Mouse (Mus musculus) naive thymus-derived CD4-positive, alpha-beta T cell, adult 2 months (primary cell): ENCODE results near the gene Cyb5r2.
A peak's percentile ranks its signal among the peaks of the same experiment; 100 is the strongest.

Experiments
- DNase-seq: peaks from one replicate; pipeline ENCODE4 v3.0.0-alpha.2; 2011; ENCODE audit warnings: low read depth

Gene Cyb5r2

DNA sequence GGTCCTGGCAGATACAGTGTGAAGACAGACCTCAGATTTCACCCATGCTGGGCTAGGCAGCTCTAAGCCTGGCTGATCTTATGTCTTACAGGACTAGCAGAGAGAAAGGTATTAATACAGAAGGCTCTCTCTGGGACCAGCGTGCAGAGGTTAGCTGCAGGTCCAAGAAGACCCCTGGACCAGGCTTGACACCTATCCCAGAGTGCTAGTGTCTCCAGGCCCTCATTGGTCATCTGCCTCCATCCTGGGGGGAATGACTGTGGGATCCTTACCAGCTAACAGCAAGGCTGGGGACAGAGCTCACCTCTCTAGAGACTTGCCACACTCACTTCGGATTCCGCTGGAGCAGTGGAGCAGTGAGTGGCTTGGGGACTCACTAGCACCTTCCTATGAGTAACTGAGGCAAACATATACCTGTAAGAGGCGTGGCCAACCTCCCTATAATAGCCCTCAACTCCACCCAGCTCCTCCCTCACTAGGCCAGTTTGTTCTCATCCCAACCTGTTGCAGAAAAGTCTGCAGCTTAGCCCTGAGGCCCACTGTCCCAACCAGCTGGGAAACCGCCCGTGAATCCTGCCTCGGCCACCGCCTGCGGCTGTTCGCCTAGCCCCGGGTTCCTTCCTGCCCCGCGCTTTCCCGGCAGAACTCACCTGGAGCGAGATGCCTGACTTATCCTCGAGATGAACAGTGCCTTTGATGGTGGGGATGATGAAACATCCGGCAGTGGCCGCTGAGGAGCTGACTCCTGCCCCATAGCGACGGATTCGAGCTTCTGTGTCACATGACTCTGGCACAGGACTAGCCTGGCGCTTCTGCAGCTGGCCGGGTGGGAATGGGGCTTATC is at the start of gene Cyb5r2:
Gene Cyb5r2, minus strand, starts transcription at position 725 of the 844 bp plus-strand sequence.
- no peak for DNase-seq

DNA sequence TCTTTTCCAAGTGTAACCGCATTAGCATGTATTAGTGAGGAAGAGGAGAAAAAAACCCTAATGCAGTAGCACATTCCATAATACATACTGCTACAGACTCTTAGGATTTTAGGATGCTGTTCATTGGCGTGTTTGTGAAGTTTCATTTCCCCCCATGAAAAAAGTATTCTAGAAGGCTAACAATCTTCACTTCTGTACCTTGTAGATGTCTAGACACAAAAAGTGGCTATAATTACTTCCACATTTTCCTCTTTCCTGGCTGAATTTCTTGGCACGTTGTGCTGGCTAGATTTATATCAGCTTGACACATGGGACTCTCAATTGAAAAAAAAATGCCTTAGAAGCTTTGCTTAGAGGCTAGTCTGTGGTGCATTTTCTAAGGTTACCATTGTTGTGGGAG is 44.3 kb upstream of the Cyb5r2 start:
- DNase-seq: no peak

DNA sequence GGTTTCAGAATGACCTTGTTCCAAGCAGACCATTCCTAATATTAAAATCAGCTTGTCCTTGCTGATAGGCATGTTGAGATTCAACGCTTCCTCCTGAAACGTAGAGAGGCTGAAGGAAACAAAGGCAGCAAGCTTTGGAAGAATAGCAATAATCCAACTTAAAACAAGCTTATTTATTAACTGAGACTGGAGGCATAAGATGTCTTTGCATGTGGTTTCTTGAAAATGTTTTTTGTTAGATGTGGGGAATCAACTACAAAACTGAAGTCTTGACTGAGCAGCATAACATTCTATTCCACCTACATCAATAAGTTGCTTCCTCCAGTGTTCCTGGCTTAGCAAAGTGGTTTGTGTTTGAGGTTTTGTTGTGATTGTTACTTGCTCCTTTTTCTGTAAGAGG is 43.3 kb upstream of the Cyb5r2 start, which contains the start of gene Ovch2:
Gene Ovch2, minus strand, starts transcription at position 101 of the 400 bp plus-strand sequence.
- no peak for DNase-seq

DNA sequence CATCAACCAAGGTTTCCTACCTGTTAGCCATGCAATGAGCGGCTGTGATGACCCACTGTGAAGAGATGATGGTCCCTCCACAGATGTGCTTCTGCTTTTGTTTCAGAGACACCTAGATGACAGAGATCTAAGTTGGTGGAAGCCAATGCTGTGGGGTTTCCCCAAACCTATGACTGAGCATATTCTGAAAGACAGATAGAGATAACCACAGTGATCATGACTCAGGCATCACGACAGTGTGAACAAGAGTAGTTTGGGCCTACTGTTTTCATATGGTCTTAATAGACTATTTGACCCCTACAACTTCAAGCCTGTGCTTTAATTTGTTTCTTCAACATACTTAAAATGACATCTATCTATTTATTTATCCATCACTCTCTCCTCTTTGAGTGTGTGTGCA is 38.7 kb upstream of the Cyb5r2 start:
- DNase-seq: no peak

DNA sequence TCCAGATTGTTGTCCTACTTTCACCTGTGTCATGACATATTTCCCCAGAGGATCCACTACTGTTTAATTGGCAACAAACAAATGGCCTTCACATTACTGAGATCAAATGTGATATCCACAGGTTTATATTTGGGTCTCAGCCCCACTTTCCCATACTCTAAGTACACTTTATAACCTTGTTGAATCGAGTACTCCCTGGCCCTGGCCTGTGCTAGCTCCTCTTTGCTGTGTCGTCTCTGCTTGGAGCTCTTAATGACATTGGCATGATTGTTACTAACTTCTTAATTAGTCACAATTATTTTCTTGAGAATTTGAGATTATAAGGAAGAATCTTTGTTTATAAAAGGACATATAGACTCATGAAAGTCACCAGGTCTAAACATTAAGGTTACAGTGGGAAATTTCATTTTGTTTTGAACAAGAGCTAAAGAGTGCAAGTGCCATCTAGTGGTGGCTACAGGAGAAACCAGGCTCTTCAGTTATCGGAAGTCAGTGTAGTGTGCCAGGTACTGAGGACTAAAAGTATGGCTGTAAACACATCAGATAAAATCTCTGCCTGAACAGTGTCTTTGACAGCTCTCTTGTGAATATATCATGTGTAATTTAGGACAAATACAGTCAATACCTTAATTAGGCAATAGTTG is 30.3 kb upstream of the Cyb5r2 start:
- DNase-seq: peak; percentile 22

DNA sequence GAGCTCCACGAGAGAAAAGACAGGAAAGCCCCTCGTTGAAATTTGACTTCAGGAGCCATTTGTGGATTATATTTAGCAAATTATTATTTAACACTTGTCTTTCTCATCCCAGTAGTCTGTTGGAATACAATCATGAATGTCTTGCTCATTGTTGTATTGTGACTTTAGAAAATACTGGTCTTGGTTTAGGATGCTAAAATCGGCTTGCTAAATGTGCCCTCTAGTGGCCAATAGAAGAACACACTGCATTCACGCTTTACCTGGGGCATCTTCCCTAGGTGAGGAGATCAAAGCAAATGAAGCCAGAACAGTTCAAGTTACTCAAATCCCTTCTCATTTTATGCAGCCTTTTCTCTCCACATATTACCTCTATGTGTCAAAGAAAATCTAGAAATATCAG is 21.8 kb upstream of the Cyb5r2 start:
- peak; percentile 36 for DNase-seq

DNA sequence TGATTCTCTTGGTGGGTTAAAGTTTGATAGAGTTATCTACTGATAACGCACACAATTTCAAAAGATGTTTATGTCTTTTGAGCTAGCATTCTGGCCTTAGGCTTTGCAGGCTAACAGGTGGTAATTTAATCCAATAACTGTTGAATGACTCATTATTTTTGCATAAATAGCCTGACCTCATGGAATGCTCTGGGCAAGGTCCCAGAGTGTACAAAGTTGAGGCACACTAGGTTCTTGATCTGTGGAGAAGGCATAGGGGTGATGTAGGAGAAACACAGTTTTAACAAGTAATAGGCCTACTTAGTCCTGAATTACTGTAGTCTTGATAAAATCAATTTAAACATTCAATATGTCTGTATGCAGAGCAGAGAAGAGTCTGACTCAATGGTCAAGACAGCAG is 20.4 kb upstream of the Cyb5r2 start:
- no peak for DNase-seq

DNA sequence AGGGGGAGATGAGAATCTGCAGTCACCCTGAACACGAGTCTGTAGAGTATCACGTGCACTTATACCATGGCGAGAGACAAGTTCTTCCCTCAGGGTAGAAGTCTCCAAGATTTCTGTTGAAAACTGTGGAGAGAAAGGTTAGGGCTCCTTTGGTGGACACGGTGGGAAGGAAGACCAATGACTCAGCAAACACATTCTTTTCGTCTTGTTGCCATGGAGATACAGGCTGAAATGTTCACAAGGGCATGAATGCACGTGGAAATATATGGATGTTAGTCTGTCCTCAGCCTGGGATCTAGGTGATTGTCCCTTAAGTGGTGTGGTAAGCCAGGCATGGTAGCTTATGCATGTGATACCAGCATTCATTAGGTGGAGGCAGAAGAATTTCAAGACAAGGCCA is 13.0 kb upstream of the Cyb5r2 start:
- no peak for DNase-seq

DNA sequence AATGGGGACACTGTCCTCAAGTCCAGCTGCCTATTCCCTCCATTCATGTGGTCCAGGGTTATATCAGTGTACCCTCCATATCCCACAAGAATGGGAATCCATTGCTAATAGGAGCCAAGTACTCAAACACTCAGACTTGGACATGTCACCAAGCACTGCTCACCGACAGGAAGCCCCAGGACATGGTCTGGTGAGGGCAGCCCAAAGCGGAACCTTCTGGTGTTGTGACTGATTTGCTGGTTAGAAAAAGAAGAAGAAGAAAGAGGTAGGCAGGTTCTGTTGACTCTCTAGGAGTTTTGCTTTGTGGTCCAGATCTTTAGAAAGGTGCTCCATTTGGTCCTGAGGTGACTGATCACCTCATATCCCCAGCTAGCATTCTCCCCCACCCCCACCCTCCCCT is 1.1 kb downstream of the Cyb5r2 start:
- no peak for DNase-seq

DNA sequence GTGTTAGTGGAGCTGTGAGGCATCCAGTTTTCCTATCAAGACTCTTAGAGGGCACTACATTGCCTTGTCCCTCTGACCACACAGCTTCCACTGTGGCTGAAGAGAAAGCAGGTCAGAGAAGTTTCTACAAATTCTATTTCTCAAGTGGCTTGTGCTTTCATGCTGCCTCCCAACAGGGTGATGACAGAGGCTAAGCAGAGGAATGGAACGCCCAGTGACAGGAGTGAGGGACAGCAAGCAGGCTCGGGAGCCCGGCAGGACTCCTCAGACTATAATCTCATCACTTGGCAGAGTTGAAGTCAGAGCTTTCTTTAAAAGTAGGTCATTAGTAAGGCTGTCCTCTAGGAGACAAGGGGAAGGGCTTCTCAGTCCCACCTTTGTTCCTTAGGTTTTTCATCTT is 1.9 kb downstream of the Cyb5r2 start:
- no peak for DNase-seq

DNA sequence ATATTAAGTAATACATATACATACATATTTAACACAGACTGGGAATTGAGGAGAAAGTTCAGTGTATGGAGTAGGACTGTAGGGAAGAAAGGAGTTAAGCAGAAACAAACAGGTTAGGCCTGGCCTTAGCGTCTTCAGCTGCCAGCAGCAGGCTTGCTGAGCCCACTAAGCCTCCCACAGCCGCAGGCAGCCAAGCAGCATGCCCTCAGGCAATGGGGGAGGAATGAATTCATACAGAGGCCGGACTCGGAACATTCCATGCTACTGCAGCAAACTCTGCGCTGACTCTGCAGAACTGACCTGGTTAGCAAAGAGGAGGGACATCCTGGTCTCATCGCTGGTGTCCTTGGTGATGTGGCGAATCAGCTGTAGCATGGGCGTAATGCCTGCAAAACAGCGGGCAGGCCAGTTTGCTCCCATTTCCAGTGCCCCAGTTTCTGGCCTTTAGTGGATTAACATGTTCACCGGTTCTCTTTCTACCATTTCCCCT is 5.8 kb downstream of the Cyb5r2 start:
- no peak for DNase-seq

DNA sequence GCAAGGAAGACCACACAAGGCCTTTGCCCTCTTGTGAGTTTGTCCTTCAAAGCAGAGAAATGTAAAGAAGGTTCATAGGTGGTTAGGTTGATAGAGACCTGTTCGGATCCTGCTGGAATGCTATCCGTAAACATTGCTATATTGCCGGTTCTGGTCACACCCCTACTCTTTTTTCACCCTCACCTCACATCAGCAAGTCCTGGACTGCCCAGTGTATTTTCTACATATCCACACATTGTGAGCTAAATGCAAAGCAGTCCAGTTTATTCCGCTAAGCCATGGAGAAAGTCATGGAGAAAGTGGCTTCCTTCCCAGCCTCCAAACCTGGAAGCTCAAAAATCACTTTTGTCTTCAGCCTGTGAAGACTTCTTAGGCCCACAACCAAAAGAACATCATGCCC is 8.1 kb downstream of the Cyb5r2 start:
- no peak for DNase-seq

DNA sequence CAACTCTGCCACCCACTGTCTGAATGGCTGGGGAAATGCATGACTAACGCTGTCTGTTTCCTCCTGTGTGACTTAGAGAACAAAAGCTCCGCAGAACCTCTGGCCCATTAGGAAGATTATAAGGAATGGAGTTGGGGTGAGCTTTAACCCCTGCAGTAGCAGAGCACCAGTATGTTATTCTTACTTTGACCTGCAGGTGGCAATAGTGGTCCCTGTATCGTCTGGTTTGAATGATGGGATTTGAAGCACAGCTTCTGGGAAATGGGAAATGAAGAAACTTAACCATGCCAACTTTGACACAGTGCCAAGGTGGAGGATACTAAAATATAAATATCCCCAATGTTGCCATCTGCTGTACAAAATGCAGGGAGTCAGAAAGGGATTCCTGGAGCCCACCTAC is 8.6 kb downstream of the Cyb5r2 start:
- peak; percentile 56 for DNase-seq

DNA sequence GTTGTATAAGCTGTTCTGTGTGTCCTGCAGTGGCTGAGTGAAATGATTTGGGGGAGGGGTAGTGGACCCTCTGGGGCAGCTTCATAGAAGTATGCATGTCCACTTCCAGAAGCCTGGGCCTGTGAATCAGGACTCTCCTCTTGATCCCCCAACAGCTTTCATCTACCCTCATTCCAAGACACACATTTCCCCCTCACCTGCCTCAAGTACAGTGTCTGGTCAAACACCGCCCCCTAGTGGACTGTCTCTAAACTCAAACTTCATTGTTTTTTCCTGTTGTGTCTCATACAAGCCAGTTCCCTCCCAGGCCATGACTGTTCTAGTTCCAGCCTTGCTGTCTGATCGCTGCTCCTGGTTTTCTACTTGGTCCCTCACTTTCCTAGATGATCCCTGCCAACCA is 9.9 kb downstream of the Cyb5r2 start:
- peak; percentile 74 for DNase-seq

DNA sequence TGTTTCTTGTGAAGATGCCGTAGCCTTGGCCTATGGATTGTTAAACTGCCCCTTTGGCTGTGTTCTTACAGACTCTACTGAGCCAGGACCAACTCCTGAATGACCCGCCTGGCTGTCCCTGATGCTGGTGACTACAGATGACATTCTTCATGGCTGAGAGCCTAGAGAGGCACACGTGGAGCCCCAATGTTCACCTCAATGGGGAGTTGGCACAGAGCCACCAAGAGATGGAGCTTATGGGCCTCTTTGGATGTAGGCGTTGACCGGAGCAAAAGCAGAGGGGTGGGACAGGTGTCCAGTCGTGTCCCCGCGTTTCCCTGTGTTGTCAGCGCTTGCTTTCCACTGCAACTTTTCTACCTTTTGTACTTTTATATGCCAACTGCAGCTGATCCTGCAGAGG is 10.4 kb downstream of the Cyb5r2 start:
- no peak for DNase-seq

DNA sequence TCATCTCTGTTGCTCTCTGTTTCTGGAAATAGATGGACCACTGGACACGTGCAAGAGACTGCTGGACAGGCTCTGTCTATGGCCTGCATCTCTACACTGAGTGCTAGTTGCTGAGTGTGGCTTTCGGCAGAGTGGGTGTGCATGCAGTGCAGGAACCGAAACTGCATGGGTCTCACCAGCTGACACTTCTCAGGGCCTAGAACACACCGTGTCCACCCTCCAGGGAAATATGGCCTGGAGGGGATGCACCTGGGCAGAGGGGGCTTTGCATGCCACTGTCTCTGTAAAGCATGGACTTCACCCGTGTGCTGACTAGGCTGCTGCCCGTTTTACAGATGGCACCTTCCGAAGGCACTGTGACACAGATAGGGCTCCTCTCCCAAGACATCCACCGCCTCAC is 11.8 kb downstream of the Cyb5r2 start:
- no peak for DNase-seq

DNA sequence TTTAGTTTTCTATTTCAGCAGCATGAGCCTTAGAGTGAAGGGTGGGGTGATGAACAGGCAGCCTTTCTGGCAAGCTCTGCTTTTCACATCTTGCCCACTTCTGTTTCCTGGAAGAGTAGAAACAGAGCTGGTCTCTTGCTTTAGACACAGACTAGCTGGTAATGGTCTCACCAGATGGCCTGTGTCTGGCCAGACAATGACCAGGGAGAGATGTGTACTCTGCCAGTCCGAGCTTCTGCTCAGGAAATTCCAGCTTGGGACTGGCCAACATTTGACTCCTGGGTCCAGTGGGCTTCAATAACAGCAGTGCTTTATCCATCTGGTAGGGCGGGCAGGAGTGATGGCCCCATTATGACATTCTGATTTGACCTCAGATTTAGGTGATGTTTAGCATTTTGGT is 12.7 kb downstream of the Cyb5r2 start:
- no peak for DNase-seq

DNA sequence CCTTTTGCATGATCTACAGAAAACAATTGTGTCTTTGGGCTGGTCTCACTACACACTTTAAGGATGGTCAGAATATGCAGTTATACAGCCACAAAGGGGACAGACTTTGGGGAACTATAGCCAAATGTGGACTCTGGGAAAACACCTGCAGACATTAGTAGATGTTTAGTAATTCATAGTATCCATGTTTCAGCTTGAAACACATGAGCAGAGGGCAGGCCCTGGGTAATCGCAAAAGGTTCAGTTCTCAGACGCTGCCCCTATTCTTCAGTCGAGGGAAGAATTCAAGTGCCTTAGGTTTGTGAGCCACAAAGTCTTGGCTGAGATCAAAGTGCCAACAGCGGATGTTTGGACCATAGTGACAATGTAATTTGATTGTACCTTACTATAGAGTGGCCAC is 13.4 kb downstream of the Cyb5r2 start:
- DNase-seq: no peak

DNA sequence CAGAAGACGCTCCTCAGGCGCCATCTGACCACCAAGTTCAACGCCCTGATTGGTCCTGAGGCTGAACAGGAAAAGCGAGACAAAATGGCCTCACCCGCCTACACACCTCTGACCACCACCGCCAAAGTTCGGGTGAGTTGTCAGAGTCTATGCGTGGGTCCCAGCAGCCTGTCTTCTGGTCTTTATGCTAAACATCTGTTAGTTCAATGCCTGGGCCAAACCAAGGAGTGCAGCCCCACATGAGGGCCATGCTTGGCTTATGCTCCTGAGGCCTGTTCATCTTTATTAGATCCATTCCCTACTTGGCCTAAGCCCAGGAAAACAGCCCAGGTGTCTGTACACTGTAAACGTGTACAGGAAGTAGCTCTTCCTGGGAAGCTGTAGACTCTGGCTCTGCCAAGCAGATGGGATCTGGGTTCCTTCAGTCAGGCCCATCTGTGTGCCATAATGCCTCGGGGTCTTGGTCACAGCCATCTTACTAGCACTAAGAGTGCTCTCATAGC is 14.8 kb downstream of the Cyb5r2 start:
- no peak for DNase-seq

DNA sequence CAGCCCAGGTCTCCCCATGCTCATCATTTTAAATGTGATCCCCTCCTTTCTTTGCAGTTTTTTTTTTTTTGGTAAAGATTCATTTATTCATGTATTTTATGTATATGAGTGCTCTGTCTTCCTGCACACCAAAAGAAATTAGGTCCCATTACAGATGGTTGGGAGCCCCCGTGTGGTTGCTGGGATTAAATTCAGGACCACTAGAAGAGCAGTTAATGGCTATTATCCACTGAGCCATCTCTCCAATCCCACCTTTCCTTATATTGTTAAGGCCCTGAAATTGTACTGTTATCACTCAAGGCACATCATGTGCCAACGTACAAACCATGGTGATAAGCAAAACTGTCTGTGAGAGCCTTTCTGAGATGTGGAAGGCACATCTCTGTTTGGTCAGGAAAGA is 19.1 kb downstream of the Cyb5r2 start:
- DNase-seq: peak; percentile 40

DNA sequence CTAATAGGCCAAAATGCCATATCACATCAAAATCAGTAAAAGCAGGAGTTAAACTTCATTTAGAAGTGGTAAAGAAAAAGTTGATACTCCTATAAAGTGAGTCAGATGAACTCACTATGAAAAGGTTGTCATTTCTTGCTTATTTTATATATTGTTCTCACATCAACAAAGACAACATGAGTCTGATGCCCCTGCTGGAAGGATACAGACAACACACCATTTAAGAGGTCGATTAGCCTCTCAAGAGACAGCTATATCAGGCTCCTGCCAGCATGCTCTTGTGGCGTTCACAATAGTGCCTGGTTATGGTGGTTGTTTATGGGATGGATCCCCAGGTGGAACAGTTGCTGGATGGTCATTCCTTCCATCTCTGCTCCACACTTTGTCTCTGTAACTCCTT is 24.7 kb downstream of the Cyb5r2 start:
- no peak for DNase-seq

DNA sequence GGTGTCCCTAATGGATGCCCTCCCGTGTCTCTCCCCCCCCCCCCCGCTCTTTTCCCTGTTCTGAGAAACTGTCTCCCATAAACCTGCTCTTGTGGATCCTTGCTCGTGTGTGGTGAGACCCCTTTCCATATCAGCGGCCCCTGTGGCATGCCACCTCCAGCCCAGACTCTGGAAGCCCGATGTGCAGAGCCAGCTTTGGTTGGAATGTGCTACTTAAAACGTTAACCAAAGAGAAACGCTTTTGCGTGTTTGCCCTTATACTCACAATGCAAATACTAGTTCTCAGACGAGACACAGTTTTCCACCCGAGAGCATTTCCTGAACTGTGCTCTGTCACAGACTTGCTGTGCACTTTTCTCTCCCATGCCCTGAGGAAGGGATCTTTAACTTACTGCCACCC is 27.2 kb downstream of the Cyb5r2 start:
- DNase-seq: no peak

DNA sequence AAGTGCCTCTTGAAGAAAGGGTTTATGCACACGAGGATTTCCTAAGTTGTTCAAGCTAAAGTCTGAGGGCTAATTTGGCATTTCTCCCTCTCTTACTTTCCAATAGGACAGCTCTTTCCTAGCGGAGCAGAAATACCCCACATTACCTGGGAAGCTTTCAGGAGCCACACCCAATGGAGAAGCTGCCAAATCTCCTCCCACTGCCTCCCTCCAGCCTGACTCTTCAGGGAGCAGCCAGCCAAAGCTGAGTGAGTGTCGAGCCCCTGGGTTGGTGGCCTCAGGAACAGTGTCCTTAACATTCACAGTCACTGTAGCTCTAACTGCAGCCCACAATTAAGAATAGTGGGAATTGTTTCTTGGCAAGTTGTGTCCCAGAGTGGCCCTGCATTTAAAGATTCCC is 30.3 kb downstream of the Cyb5r2 start:
- DNase-seq: no peak
